Mouse (Mus musculus) E14TG2a.4 (cell line): ENCODE measurements around the gene Ferd3l.

Source experiments
- CTCF ChIP-seq: conservative IDR thresholded peaks from 2 replicates; pipeline ENCODE4 v1.5.1; 2014; ENCODE audit warnings: low read length
- NANOG ChIP-seq: IDR thresholded peaks from 2 replicates; pipeline ENCODE4 v1.6.1; 2014; ENCODE audit warnings: borderline replicate concordance, low read length, mixed read lengths
- POU5F1 ChIP-seq: IDR thresholded peaks from 2 replicates; pipeline ENCODE4 v1.6.1; 2014; ENCODE audit warnings: low read length, borderline replicate concordance

GRCm38 (mm10) chr12:33957400-33958240 lies 29.4 kb downstream of the Ferd3l start, which contains the start of gene Twist1:
- no peak for TF ChIP-seq CTCF
- TF ChIP-seq NANOG, result no peak
- no peak for TF ChIP-seq POU5F1
